Mouse (Mus musculus): ENCODE measurements at regions not wholly inside any gene's neighbourhood (a gene's known extent, or its start where the extent isn't known, plus 50 kb on each side); places are given as distances from the start of the nearest gene placed in this dataset.

GRCm38 (mm10) chr16:30118876-30119275, 54.7 kb downstream of the Hes1 start:
- DNase-seq = no peak

DNA sequence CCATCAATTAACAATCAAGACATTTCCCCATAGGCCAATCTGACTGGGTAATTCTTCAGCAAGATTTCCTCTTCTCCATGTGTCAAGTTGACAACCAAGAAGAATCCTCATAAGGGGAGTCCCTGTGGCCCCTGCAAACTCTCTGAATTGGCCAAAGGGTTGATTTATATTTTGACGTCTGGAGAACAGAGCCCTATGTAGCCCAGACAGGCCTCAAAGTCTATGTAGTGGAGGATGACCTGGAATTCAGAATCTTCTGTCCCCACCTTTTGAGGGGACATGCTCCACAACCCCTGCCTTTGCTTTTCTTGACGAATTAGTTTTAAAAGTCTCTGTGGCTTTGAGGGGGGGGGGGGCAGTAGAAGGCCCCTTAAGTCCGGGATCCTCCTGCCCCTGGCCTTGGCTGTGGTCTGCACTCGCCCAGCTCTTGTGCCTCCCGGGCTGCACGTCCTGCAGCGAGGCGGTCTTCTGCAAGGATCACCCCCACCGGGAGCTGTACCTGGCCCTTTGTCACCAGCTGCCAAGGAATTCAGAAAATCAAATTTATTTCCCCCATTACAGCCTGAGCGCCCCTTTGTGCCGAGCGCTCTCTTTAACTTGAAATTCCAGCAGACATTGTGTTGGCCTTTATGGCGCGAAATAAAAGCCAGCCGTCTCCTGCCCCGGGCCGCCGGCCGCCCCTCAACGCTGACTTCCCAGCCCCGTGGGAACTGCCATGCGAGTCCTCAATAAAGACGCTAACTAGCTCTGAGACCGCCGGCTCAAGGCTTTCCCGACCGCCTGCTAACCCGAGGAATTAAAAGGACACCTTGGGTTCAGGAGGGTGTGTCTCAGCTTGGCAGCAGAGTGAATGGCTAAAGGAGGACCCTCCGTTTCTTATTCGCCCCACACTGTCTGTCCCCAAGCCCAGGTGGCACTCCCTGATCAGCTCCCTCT, 56.4 kb downstream of the Hes1 start:
- no peak for DNase-seq

DNA sequence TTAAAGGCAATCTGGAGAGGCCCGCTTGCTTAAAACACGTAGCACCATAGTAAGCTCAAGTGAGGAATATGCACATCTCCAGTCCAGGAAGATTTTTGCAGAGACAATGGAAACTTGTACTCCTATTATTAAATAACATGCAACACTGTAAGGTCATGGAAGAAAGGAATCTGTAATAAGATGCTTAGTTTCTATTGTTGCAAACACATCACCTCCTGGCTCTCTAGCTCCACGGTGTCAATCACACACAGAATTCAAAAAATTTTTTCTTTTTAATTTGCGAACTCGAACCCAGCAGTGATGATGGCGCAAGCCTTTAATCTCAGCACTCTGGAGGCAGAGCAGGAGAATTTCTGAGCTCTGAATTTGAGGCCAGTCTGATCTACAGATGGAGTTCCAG, 57.4 kb downstream of the Hes1 start:
- no peak for DNase-seq

DNA sequence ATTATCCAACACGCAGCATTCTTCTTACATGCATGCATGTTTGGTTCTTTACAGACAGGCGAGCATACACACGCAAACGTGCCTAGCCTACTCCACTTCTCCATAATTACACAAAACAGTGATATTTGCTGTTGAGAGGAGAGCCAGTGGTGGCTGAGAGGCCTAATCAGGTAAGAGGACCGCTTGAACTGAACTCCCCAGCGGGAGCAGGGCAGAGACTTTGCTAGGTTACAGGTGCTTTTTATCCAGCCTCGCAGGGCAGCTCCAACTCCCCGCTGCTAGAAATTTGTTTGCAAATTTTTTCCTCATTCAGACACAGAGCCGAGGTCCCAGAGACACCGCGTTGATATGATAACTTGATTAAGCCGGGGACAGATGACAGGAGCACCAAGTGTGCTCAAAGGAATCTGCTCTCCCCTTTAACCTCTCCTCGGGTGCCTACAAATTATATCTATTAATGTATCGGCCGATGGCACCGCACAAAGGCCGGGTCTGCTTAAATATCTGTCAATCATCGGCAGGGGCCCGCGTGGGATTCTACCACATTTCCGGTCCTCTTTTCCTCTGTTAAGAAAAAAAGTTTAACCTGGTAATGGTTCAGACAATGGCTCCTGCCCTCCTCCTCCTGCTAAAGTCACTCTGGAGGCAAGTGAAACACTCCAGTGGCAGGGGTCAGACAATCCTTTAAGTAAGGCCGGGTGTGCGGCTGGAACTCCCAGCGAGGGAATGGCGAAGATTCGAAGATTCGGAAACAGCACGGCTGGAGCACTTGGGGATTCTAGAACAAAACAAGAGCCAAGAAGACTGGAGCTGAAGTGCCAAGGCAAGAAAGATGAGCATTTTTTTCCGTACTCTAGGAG, 58.3 kb downstream of the Hes1 start:
- DNase-seq = no peak

DNA sequence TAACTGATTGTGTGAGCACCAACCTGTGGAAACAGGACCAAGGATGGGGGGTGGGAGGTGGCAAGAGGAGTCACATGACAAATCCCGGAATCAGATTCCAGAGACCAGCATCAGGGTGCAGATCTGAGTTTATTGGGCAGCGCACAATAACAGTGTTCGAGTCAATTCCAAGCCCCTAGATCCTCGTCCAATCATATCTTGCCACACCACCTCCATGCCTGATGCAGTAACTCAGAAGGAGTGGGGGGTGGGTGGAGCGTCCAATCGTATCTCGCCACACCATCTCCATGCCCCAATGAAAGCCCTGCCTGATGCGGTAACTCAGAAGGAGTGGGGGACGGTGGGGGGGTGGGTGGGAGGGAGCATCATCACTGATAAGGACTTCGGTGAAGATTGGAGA, 62.8 kb downstream of the Hes1 start:
- no peak for DNase-seq

DNA sequence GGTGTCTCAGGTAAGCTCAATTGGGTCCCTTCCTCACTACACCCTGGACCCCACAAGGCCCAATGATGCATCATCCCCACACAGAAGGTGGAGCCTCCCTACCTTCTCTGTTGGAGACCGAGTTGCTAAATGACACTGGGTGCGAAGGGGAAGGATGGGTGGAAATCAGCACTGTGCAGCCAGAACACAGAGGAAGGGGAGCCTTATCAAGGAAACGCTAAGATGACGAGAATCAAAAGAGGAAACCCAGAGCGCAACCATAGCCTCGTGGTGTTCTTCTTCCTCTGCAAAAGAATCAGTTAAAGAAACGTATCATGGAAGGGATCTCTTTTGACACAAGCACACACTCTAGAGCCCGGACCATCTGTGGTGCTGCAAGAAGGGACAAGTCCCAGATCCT, 64.6 kb downstream of the Hes1 start:
- peak; percentile 14 for DNase-seq

DNA sequence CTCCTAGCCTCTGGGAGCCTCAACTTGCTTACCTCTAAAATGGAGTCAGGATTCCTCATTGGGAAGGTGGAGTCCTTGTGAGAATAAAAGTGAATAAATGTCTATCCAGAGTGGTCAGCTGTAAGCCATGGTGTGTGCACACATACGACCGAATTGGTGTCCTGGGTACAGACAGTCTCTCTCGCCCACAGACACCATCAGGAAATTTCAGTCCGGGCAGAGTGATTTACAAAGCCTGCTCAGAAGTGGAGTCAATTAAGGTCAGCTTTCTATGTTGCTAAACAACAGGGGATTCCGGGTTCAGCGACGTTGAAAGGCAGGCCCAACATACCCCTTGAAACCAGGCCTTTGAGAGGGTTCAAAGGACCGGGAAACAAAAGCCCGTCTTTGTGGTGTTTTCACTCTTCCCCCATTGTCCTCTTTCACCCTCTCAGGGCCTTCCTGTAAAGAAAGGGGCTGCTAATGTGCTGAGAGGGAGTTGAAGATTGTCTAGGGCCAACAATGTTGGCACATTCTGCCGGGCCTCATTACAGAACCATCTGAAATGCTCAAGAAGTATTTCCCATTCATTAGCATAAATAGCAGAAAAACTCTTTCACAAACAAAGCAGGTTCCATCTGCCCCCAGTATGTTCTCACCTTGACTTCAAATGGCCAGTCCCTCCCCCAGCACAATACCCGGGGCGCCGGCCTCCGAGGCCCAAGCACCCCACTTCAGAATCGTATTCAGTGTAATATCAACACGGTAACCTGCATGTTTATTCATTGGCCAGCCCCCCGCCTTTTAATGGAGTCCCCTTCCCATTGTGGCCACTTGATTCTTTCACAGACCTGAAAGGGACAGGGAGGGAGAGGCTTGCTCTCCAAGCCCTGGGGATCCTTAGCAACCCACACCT, 65.3 kb downstream of the Hes1 start:
- DNase-seq = no peak

GRCm38 (mm10) chr16:30130113-30130471, 65.9 kb downstream of the Hes1 start:
- no peak for DNase-seq

DNA sequence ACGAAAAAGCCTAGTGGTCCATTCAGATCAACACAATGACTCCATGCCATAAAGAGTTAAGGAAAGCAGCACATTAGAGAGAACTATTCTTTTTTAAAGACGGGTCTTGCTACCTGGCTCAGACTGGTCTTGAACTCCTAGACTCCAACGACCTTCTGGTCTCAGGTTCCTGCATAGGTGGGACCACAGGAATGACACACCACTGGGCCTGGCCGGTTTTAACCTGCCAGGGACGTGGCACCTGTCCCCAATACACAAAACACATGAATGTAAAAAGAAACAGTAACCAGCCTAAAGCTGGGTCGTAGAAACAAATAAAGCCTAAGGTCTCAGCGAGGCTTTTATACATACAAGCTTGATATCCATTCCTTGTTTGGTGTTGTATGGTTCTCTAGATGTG, 67.9 kb downstream of the Hes1 start:
- no peak for DNase-seq

- DNase-seq = no peak
Measured at GRCm38 (mm10) chr16:30134642-30135165, 70.5 kb downstream of the Hes1 start.

DNA sequence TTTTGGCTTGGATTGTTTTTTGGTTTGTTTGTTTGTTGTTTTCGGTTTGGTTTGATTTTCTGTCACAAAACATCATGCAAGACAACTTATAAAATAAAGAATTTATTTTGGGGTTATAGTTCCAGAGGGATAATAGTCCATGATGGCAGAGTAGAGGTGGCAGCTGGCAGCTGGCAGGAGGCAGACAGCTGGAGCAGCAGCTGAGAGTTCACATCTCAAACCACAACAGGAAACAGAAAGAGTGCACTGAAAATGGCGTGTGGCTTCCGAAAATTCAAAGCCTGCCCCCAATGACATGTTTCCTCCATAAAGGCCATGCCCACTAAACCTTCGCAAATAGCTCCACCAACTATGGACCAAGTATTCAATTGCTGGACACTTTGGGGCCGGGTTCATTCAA, 72.7 kb downstream of the Hes1 start:
- no peak for DNase-seq

- DNase-seq = no peak
Measured at GRCm38 (mm10) chr16:30137812-30138211, 73.6 kb downstream of the Hes1 start.

DNA sequence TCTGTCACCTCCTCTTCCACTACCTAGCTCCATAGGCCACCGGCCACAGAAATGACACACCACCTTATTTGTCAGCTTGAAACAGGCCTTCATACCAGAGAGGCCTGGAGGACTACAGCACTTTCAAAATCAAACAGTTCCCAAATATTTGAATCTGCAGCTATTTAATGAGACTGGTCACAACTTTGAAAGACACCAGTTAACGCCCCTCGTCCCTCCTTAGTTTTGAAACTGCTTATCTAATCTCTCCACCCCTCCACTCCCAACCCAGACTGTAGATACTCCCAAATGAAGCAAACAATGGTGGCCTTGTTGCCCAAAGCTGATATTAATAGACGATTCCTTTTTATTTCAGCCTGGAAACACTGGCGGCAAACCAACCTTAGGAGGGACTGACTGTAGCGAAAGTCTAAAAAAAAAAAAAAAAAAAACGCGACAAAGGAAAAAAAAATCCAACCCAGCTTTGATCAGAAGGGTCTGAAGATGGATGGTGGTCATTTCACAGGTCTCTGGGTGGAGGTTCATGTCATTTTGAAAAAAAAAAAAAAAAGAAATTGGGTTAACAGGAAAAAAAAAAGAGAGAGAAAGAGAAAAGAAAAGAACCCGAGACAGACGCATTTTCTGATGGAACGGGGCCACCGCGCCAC, 80.8 kb downstream of the Hes1 start:
- DNase-seq = no peak

DNA sequence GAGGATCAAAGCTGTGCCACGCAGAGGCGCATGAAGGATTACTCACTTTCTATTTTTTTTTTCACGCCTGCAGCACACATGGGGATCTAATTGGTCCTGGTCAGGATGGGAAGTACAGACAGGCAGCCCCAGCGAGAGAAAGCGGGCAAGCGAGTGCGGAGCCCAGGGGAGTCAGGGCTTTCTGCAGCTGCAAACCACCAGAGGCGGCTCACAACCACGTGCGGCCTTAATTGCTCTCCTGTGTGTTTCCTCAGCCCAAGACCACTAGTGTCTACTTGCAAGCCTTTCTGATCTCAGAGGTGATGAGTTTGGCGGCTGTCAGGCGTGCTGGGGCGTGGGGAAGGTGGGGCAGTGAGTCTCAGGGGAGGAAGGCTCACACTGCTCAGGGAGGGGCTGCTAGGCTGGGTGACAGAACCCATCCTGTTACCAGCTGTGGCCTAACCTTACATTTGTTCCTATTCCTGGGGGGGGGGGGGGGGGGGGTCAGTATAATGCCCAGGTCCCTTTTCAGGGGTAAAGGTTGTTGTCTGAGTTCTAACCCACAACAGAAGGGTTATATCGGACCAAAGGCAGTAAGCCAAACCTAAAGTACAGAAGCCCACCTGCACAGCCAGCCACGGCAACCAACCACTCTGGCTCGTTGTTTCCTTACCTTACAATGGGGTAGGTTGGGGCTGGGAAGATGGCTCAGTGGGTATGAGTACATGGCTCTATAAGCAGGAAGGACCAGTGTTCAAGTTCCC, 81.5 kb downstream of the Hes1 start:
- peak; percentile 48 for DNase-seq

DNA sequence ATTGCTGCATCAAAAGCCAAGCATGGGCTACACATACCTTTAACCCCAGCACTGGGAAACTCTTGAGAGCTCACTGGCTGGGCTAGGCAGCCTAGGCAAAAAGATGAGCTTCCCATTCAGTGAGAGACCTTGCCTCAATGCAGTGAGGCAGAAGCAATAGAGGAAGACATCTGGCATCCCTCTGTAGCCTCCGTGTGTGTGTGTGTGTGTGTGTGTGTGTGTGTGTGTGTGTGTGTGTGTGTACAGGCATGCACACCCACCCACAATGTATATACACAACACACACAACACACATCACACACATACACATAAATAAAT, 82.0 kb downstream of the Hes1 start:
- DNase-seq = no peak

DNA sequence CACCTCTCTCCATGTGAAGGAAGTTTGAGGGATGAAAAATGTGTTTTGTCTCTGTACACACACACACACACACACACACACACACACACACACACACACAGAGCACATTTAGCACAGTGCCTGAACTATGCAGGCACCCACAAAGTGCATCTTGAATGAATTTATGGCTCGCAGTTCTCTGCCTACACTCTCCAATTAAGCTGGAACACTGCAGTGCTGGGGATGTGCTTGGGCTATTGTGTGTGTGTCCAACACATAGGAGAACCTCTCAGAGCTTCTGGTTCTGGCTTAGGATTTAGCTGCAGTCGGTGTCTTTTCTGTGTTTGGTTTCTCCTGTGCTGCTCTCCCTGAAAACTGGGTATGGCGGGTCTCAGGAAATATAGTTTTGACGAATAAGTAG, 83.1 kb downstream of the Hes1 start:
- no peak for DNase-seq

DNA sequence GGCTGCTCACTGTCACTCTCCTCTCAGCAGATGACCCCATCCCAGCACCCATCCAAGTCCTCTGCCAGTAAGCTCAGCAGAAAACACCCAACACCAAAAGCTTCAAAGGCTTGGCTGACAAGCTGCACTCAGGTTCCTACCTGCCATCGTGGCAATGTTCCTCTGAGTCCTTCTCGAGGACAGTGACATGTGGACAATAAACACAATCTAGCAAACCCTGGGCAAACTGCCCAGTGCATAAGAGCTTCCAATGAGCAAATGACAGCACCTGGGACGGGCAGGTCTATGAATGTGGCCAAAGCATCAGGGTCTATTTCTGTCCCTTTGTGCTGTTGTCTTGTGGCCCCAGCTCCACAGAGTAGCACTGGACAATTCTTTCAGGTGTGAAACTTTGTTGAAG, 86.9 kb downstream of the Hes1 start:
- no peak for DNase-seq

DNA sequence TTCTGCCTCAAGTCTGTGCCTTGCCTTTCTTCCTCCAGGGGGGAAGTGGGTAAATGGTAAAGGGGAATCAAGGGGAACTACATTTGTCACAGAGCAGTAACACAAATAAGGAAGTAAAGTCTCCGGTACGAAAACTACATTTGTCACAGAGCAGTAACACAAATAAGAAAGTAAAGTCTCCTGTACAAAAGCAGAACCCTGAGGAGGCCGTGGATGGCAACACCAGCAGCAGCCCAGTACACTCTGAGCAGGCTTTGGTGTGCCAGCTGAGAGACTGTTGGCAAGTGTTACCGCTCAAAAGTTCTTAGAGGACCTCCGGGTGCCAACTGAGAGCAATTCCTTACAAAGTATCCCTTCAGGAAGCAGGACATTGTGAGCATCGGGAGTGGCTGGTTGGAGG, 90.9 kb downstream of the Hes1 start:
- DNase-seq = no peak

GRCm38 (mm10) chr16:30155486-30156246, 91.5 kb downstream of the Hes1 start:
- no peak for DNase-seq

DNA sequence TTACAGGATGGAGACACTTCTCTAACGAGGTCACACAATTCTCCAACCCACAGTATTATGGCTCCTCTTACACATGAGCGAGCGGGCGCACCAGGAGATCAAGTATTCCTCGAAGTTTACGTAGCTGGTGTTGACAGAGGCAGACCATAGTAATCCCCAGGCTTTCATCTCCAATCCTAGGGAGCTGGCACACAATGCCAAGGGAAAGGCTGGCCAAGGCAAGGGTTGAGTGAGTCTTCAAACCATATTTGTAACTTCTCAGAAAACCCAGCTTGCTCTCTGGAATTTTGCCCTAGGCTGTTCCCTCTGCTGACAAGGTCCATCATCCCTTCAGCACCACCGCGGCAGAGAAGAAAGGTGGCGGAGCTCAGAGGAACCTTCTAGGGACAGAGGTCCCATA, 94.0 kb downstream of the Hes1 start:
- DNase-seq = no peak

GRCm38 (mm10) chr16:30160399-30160798, 96.2 kb downstream of the Hes1 start:
- no peak for DNase-seq
